Mouse (Mus musculus) liver, embryonic 11.5 days (tissue): ENCODE results near the gene Zmynd10. TPM values are rescaled to one million over a fixed set of nuclear protein-coding genes. Genes with fewer than 3 reads are reported as not detected.
A peak's percentile ranks its signal among the peaks of the same experiment; 100 is the strongest.
"Not testable (repeated sequence)": the region's sequence is repeated elsewhere in the genome, so short reads cannot be mapped to it uniquely, and the experiment has no call there.

Source experiments
- ATAC-seq: fragments of 200-750 bp; cut with Nextera tagmentation; replicated peaks from 2 replicates; pipeline ENCODE4 v1.8.0; 2017; ENCODE audit warnings: moderate number of reproducible peaks, mild to moderate bottlenecking, moderate TSS enrichment, moderate library complexity; ENCODE audit not compliant: low FRiP score
- DNase-seq: peaks from one replicate; pipeline ENCODE4 v3.0.0-alpha.2; 2017; ENCODE audit warnings: low spot score
- H3K27ac ChIP-seq: fragments of 300-500 bp; sonication (generic); 2 replicates; pipeline ENCODE4 v1.5.1; 2014; ENCODE audit warnings: mild to moderate bottlenecking, low read depth, low read length, control low read depth
- H3K27me3 ChIP-seq: fragments of 300-500 bp; sonication (generic); replicated peaks from 2 replicates; pipeline ENCODE4 v1.6.1; 2014; ENCODE audit warnings: low read length, mixed read lengths; ENCODE audit not compliant: control insufficient read depth, insufficient read depth
- H3K36me3 ChIP-seq: fragments of 300-500 bp; sonication (generic); 2 replicates; pipeline ENCODE4 v1.6.1; 2014; ENCODE audit warnings: mild to moderate bottlenecking, low read length, moderate library complexity, mixed read lengths; ENCODE audit not compliant: control insufficient read depth, insufficient read depth
- H3K4me1 ChIP-seq: fragments of 300-500 bp; sonication (generic); replicated peaks from 2 replicates; pipeline ENCODE4 v1.6.1; 2014; ENCODE audit warnings: low read length, mixed read lengths; ENCODE audit not compliant: control insufficient read depth, insufficient read depth
- H3K4me2 ChIP-seq: fragments of 300-500 bp; sonication (generic); 2 replicates; pipeline ENCODE4 v1.6.1; 2014; ENCODE audit warnings: mild to moderate bottlenecking, control low read depth, moderate library complexity
- H3K4me3 ChIP-seq: fragments of 300-500 bp; sonication (generic); 2 replicates; pipeline ENCODE4 v1.5.1; 2014; ENCODE audit warnings: low read depth, low read length, control low read depth
- H3K9ac ChIP-seq: fragments of 300-500 bp; sonication (generic); 2 replicates; pipeline ENCODE4 v1.6.1; 2014; ENCODE audit warnings: low read depth, low read length, control low read depth
- H3K9me3 ChIP-seq: fragments of 300-500 bp; sonication (generic); 2 replicates; pipeline ENCODE4 v1.6.1; 2016; ENCODE audit warnings: low read length, inconsistent platforms, mixed read lengths; ENCODE audit not compliant: control insufficient read depth
- WGBS: fragments of 180-500 bp; shearing (Covaris S2); extraction: QIAGEN DNeasy Blood & Tissue Kit; methylation state at CpG from one replicate; pipeline ENCODE4 v1.1.7; 2014; 5-methylcytosine and 5-hydroxymethylcytosine counted together
- polyA plus RNA-seq: library from polyadenylated mRNA; unstranded; fragments of >200 nt; fragmentation: Nextera tagmentation; extraction: Ambion mirVana; gene quantifications from 2 replicates; pipeline ENCODE4 v1.2.1, GENCODE M21; 2014

Gene Zmynd10
- polyA plus RNA-seq, 1 experiment from 2014 or later = 0.10 TPM

DNA sequence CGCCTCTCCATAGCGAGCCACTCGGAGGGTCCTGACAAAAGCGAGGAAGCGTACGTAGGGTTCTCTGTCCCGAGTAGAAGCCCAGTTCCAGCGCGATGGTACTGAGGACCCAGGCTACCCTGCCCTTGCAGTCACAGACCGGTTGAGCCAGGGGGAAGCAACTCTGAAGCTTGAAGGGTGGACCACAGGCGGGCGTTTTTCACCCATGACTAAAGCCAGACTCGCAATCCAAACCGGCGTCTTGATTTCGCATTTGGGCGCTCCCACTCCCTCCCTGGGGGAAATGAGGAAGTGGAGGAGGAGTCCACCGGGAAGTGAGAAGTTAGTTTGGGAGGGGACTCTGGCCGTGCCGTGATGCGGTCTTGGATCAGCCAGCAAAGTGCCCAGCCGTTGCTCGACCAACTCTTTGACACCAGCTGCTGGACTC is 7.9 kb downstream of the Zmynd10 start:
- Histone ChIP-seq H3K4me1 (peaks cover 48% of the 10 kb centered on the region), H3K9ac (peak overlapping the region; percentile 89), H3K9me3 (no peaks in the 10 kb centered on the region), H3K4me2 (peak overlapping the region; percentile 99), H3K36me3 (peaks cover 30% of the 10 kb centered on the region), H3K4me3 (peak overlapping the region; percentile 79), H3K27me3 (no peaks in the 10 kb centered on the region), H3K27ac (peak overlapping the region; percentile 95)
- ATAC-seq (peak; percentile 10), DNase-seq (no peak)
- under 1% methylated on average over 23 of the region's 23 CpGs for whole genome bisulfite sequencing

DNA sequence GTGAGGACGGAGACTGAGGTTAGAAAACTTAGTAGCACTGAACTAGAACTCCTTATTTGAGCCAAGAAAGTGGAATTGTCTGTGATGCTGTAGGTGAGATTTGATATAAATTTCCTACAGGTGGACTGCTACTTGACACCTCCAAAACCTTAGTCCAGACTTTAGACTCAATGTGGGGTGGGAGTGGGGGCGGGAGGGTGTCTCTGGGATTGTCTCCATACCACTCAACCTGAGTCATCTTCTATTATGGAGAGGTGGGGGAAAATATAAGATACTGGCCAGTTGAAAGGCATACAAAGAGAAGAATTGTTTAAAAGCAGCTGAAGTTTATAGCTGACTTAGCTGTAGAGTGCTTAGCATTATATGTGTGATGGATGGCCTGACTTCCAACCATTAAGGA is 8.6 kb downstream of the Zmynd10 start:
- Histone ChIP-seq H3K27ac (peak overlapping the region; percentile 42; the same call in 1 of the 2 replicates), H3K9ac (peak overlapping the region; percentile 89), H3K27me3 (no peaks in the 10 kb centered on the region), H3K4me2 (peak overlapping the region; percentile 99), H3K4me3 (peak overlapping the region; percentile 79), H3K4me1 (peaks cover 45% of the 10 kb centered on the region), H3K9me3 (no peaks in the 10 kb centered on the region), H3K36me3 (peaks cover 35% of the 10 kb centered on the region)
- DNase-seq (no peak), ATAC-seq (no peak)
- 35% methylated on average over 2 of the region's 2 CpGs for WGBS

DNA sequence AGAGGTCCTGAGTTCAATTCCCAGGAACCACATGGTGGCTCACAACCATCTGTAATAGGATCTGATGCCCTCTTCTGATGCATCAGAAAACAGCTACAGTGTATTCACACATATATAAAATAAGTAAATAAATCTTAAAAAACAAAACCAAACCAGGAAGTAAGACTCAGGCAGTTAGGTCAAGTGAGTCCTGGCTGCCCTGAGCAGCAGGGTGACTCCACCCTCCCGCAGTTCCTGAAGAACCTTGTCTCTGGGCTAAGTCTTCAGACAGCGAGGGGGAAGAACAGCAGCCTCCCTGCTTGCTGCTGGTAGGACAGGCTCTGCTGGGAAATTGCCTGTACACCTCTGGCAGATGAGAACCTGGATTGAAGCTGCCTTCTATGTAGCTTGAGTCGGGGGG is 9.2 kb downstream of the Zmynd10 start:
- DNase-seq = no peak
- WGBS = 62% methylated on average over 3 of the region's 3 CpGs
- Histone ChIP-seq H3K4me3 (peak overlapping the region; percentile 79), H3K4me2 (peak overlapping the region; percentile 99), H3K9ac (peak overlapping the region; percentile 89), H3K27ac (no peak overlapping the region; the same call in 1 of the 2 replicates), H3K9me3 (no peaks in the 10 kb centered on the region), H3K36me3 (peaks cover 42% of the 10 kb centered on the region), H3K4me1 (peaks cover 38% of the 10 kb centered on the region), H3K27me3 (no peaks in the 10 kb centered on the region)
- no peak for ATAC-seq

DNA sequence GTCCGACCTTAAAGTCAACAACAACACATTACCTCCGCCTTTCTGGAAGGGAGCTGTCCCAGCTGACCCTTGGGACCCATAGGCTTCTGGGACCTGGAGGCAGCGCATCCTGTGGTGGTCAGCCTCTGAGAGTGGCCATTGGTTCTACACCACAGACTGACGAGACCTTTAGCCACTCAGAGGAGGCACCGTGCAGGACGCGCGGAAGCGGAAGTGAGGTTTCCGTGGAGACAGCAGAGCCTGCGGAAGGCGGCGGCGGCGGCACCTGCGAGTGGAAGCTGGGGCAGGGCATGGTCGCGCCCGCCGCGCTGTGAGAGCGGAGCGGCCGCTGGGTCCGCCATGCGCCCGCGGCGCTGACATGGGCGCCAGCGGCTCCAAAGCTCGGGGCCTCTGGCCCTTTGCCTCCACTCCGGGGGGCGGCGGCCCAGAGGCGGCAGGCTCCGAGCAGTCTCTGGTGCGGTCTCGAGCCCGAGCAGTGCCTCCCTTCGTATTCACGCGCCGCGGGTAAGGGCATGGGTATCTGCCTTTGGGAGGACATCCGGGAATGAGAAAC is 16.0 kb downstream of the Zmynd10 start, which contains the start of gene Tusc2:
Tusc2 (plus strand) TSS at position 227 of the 553 bp plus-strand sequence.
- ATAC-seq = peak; percentile 94
- peak within 1 kb of the TSS; percentile 65; the same call in 1 of the 2 replicates for H3K27ac ChIP-seq
- H3K4me2 ChIP-seq = peak within 1 kb of the TSS; percentile 95
- DNase-seq = peak; percentile 90
- H3K27me3 ChIP-seq = no peaks in the 10 kb centered on the region
- H3K9ac ChIP-seq = peak within 1 kb of the TSS; percentile 89
- H3K36me3 ChIP-seq = peaks cover 45% of the 10 kb centered on the region
- peak within 1 kb of the TSS; percentile 95 for H3K4me3 ChIP-seq
- peaks cover 33% of the 10 kb centered on the region for H3K4me1 ChIP-seq
- WGBS = under 1% methylated on average over 46 of the region's 46 CpGs
- H3K9me3 ChIP-seq = no peaks in the 10 kb centered on the region

DNA sequence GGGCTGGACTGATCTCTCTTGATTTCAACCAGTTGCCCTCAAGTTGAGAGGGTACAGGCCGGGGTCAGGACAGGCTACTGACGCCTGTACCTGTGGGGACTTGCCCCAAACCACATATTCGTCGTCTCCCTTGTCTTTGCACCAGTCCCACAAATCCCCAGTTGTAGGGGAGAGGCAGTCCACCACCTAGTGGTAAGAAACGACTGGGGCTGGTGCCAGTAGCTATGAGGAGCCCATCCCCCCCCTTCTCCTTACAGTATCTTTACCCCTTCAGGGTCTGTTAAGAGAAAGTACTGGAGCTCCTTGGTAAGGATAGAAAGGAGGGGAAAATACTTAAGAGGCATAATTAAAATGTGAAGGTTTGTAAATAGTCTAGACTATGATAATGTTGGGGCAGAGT is 18.5 kb downstream of the Zmynd10 start:
- not testable (repeated sequence) for H3K27me3 ChIP-seq, H3K9ac ChIP-seq, H3K9me3 ChIP-seq, H3K27ac ChIP-seq, ATAC-seq, DNase-seq
- Histone ChIP-seq H3K4me2 (peak overlapping the region; percentile 37), H3K4me1 (peaks cover 43% of the 10 kb centered on the region), H3K36me3 (peaks cover 23% of the 10 kb centered on the region), H3K4me3 (peak overlapping the region; percentile 21)
- WGBS = 43% methylated on average over 5 of the region's 5 CpGs

DNA sequence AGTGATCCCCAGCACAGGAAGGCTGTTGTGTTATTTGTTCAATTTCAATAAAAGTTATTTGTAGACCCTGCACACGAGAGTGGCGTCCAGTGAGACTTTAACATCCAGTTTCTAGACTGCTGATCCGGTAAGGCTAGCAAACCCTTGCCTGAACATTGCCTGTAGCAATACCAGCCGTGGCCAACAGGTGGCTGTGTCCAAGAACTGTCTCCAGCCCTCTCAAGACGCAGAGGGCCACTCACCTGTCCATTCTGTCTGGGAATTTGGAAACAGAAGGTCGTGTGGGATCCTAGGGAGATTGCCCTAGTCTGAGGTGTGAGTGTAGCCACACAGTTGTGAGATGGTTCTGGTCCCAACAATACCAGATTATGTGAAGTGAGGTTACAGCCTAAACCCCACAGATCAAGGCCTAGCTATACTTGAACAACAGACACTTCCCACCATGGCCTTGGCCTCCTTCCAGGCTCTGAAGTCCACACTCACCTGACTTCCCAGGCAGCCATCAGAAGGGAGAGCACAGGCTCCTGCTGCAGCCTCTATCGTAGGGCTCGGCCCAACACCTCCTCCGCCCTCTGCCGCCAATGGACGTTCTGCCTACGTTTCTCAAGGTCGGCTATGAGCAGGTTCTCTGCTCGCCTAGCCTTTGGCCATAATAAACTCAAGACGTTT is 19.1 kb downstream of the Zmynd10 start:
- Histone ChIP-seq H3K9ac (0 out of 2 replicates have a peak overlapping the region, but pooled peaks have one; percentile 9), H3K4me1 (peaks cover 49% of the 10 kb centered on the region), H3K9me3 (no peaks in the 10 kb centered on the region), H3K4me2 (peak overlapping the region; percentile 78), H3K4me3 (no peak overlapping the region), H3K27me3 (no peaks in the 10 kb centered on the region), H3K36me3 (peaks cover 19% of the 10 kb centered on the region), H3K27ac (peak overlapping the region; percentile 80)
- no peak for ATAC-seq
- DNase-seq = peak; percentile 75
- 54% methylated on average over 15 of the region's 15 CpGs for WGBS

DNA sequence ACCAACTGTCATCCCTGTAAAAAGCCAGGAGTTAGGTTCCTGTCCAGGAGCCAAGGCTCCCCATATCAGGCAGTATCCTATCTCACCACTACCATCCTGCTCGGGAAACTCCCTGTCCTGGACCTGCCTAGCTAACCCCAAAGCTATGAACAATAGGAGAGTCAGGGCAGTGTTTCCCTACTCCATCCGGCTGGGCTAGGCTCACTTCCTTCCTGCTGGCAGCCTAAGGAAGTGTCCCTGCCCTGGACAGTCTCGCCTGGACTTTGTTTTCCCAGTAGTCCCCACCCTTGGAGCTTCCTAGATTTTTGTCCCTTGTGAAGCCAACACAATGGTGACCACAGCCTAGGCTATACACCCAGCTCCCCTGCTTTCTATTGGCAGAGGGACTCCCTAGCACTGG is 19.8 kb downstream of the Zmynd10 start:
- ATAC-seq (no peak), DNase-seq (no peak)
- 57% methylated on average over 3 of the region's 3 CpGs for WGBS
- no peaks in the 10 kb centered on the region for H3K9me3 ChIP-seq
- peaks cover 56% of the 10 kb centered on the region for H3K4me1 ChIP-seq
- H3K27ac ChIP-seq = peak overlapping the region; percentile 80
- no peak overlapping the region; the same call in 1 of the 2 replicates for H3K4me3 ChIP-seq
- no peaks in the 10 kb centered on the region for H3K27me3 ChIP-seq
- H3K4me2 ChIP-seq = peak overlapping the region; percentile 78
- H3K36me3 ChIP-seq = peaks cover 18% of the 10 kb centered on the region
- H3K9ac ChIP-seq = no peak overlapping the region; the same call in 1 of the 2 replicates

DNA sequence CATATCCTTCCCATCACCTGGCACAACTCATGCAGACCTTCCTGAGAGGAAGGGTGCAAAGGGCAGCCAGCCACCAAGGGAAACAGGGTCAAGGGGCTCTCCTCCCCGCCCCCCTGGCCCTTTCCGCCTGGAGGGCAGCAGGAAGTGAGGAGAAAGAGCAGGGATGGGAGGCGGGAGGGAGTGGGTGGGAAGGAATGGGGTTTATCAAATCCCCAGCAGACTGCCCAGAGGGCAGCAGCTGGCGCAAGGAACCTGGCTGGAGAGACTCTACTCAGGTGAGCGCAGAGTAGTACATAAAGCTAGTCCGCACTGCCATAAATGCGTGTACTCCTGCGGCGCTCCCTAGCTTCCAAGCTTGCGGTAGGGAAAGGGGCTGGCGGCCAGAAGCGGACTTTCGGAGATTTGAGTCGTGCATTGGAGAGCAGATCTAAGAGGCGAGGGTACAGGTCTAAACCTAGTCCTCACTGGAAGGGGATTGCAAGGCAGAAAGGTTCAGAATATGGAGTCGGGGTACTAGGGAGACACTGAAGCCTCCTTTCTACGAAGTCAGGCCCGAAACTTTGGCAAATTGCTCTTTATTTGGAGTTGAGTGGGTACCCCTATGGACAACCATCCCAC is 20.7 kb downstream of the Zmynd10 start, which contains the start of gene Hyal2:
Hyal2 (plus strand) TSS at position 244 of the 618 bp plus-strand sequence.
- WGBS = 27% methylated on average over 18 of the region's 18 CpGs
- peak within 1 kb of the TSS; percentile 84 for H3K9ac ChIP-seq

More for the DNA sequence above, 20.7 kb downstream of the Zmynd10 start, which contains the start of gene Hyal2:
- H3K27me3 ChIP-seq = no peaks in the 10 kb centered on the region
- ATAC-seq (no peak), DNase-seq (no peak)
- peaks cover 62% of the 10 kb centered on the region for H3K4me1 ChIP-seq
- peaks cover 23% of the 10 kb centered on the region for H3K36me3 ChIP-seq
- peak within 1 kb of the TSS; percentile 80 for H3K27ac ChIP-seq
- H3K4me2 ChIP-seq = peak within 1 kb of the TSS; percentile 78
- no peaks in the 10 kb centered on the region for H3K9me3 ChIP-seq
- H3K4me3 ChIP-seq = peak within 1 kb of the TSS; percentile 80
